Mouse (Mus musculus) regulatory T cell (primary cell): ENCODE data around the gene Bola1.
"Not testable (repeated sequence)": the region's sequence is repeated elsewhere in the genome, so short reads cannot be mapped to it uniquely, and the experiment has no call there.

Experiments used
- in situ Hi-C: fragments of 300-600 bp; cut with MboI, MseI; formaldehyde crosslinking; loops from one replicate; pipeline ENCODE4 v1.15.1; 2025; ENCODE audit warnings: high pct_unique_total_duplicates

Bola1 gene

DNA sequence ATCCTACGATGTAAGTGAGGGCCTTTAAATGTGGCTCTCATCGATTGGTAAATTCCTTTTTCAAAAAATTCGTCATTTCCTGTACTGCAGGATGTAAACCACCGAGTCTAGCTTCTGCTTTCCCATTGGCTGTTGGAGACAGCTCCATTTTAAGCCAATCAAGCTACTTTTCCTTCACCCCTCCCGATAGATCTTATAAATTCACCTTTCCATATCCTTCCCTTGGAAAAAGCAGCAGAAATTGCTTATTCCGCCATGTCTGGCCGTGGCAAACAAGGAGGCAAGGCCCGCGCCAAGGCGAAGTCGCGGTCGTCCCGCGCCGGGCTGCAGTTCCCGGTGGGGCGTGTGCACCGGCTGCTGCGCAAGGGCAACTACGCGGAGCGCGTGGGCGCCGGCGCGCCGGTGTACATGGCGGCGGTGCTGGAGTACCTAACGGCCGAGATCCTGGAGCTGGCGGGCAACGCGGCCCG lies at the start of gene Bola1, which contains the start of gene Hist2h2ab:
Gene Bola1 (minus strand): TSS at position 49 of the 470 bp plus-strand sequence.
Gene Hist2h2ab (plus strand): TSS at position 205 of the 470 bp plus-strand sequence.
- in situ Hi-C loops = no loop called here

DNA sequence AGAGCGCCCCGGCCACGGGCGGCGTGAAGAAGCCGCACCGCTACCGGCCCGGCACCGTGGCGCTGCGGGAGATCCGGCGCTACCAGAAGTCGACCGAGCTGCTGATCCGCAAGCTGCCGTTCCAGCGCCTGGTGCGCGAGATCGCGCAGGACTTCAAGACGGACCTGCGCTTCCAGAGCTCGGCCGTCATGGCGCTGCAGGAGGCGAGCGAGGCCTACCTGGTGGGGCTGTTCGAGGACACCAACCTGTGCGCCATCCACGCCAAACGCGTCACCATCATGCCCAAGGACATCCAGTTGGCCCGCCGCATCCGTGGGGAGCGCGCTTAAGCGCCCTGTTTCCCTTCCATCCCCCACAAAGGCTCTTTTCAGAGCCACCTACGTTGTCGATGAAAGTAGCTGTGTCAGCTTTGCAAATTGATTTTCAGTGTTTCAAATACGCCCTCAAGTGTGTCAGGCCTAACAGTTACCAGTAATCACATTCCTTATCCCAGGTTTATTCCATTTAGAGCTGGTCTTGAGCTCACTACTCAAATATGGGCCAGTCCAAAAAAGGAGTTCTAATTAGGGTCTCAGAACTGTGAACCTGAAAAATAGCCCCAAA lies 49.4 kb upstream of the Bola1 start:
- in situ Hi-C loops = not testable (repeated sequence)

DNA sequence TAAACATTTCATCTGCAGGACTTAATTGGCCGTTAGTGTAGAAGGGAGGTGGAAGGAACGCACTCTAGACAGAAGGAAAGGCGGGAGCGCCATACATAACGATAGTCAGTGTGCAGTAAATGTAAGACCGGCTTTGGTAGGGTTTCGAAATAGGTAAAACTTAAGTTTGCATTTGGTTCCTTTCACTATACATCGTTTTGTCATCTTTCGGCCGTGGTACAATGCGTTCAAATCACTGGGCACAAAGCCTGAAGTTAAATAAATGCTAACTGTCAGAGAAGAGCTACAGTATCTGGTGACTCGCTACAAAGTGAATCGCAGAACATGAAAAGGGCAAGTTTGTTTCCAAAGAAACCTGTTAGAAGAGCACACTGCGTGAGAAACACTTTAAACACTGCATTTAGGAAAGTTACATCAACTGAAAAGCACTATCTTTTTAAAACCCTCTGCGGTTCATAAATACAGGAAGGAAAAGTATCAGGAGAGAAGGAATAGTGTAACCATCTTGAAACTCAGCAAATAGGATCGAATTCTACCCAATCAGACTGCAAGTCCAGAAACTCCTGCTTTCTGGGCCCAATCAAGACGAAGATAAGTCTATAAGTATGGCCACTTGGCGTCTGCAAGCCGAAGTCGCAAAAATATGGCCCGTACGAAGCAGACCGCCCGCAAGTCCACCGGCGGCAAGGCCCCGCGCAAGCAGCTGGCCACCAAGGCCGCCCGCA lies 48.7 kb upstream of the Bola1 start, which contains the start of gene Hist2h3b:
Gene Hist2h3b (plus strand): TSS at position 604 of the 725 bp plus-strand sequence.
- in situ Hi-C loops = no loop called here

DNA sequence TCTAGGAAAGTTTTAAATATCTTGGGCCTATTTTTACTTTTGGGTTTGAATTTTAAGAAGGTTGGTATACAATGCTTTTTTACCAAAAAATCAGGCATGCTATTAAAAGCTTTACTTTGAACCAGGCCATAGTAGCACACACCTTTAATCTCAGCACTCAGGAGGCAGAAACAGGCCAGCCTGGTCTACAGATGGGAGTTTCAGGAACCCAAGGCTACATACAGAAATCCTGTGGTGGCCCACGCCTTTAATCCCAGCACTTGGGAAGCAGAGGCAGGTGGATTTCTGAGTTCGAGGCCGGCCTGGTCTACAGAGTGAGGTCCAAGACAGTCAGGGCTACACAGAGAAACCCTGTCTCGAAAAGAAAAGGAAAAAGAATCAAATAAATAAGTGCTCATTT lies 48.0 kb upstream of the Bola1 start:
- in situ Hi-C loops = no loop called here

DNA sequence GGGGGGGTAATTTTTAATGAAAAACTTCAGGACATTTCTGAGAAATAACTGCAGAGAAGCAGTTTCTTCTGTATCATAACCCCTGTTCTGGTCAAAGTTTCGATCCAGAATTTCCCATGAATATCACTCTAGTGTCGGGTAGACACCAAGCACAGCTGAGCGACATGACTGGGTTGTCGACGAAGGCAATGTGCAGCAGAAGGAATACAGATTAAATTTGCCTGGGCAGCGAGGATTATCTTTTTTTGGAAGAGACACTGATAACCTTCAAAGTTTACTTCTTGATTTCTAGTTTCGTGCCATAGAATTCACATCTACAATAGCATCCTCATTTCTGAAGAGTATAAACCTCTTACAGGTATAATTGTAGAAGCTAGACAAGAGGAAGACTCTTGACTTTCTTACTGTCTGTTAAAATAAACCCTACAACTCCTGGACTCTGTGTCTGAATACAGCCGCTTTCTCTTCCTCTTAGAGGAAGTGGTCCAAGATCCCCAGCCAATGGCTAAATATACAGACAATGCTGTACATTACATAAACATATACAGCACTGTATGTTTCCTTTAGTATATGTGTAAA lies 46.7 kb upstream of the Bola1 start:
- in situ Hi-C loops = no loop called here

DNA sequence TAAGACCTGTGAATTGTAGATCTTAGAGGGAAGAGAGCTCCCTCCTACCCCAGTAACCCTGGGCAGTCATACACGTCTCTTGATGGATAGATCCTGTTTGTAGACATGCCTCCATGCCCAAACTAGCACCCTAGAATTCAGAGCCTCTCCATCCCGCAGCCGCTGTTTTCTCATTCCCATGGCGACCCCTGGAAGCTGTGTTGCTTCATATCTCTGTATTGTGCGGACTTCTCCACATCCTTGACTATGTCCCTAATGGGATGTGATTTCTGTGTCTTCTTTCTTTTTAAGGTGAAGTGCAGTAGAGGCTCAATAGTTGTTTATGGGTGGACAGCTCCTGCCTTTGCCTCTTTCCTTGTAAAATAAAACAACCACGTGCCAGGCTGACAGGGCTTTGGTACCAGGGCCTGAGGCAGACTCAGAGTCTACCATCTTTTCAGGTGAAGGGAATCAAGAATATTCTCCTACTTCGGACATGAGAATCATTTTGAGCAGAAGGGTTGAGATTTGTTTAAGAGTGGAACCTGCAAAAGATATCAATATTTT lies 45.0 kb upstream of the Bola1 start:
- in situ Hi-C loops = no loop called here

DNA sequence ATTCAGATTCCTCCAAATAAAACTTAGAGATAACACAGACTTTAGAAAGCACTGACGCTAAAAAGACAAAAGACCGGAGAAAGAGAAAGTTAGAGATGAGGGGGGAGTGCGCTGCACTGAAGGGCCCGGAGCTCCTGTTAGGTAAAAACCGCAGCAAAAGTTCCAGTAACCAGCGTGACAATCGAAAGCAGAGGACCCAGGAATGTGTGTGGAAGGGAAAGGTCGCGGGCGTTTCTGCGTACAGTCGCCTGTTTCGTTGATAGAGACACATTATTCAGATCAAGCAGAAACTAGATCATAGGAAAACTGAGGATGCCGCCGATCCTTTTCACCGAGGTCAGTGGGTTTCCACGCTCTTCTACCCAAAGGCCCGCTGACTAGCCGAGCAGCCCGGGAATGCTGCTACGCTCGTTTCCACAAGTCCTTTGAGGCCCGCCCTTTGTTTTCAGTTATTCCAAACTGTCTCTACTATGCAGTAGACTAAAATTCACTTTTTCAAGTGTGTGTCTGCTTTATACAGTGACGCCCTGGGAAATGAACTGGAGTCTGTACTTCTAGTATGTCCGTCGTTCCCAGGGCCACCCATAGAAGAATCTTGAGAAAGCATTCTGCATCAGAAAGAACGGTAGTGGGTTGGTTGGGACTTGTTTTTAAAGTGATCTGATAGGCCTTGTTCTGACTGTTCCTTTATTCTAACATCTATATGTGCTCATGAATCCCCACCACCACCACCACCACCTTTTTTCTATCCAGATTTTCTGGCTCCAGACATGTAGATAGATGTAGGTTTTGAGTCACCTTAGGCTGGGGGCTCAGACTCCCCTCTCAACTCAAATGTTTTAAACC lies 44.3 kb upstream of the Bola1 start:
- in situ Hi-C loops = no loop called here

DNA sequence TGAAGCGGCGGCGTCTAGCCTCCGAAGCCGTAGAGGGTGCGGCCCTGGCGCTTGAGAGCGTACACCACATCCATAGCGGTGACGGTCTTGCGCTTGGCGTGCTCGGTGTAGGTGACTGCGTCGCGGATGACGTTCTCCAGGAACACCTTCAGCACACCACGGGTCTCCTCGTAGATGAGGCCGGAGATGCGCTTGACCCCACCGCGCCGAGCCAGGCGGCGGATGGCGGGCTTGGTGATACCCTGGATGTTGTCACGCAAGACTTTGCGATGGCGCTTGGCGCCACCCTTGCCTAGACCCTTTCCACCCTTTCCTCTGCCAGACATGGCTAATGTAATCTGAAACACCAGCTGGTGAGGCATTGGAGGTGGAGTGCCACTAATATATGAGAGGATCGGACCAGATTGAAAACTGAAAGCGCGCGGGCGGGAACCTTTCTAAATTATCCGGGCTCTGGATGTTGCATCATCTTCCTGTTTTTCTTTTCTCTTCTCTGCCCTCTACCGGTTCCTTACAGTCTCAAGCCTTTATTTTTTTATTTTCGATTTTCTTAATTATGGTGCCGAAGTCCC lies 43.6 kb upstream of the Bola1 start, which contains the start of gene Hist2h4:
Gene Hist2h4 (minus strand): TSS at position 333 of the 572 bp plus-strand sequence.
- in situ Hi-C loops = no loop called here

DNA sequence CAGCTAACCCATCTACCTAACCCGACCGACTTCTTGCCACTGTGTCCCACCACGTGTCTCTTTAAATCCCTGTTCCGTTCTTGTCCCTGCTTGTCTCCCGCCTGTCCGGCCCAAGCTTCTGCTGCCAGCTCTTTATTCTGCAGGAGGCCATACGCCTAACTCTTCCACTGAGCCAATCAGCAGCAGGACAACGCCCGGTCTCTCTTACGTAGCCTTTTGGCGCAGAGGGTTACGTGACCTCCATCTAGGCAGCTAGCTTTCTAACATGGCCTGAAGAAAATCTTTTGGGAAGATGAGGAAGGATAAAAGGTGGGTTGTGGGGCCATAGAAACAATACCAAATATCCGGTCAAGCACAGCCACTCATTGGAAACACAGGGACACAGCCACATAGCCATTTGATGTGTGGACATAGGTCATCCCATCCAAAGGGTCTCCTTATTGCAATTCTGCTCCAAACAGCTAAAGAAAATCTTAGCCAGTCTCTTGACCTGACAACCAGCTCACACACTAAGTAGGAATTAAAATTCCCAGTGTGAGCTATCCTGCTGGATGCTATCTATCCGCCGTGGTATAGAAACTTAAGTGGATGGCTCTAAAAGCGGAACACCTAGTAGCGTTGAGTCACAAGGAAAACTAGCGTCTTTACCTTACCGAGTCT lies 42.8 kb upstream of the Bola1 start:
- in situ Hi-C loops = no loop called here

DNA sequence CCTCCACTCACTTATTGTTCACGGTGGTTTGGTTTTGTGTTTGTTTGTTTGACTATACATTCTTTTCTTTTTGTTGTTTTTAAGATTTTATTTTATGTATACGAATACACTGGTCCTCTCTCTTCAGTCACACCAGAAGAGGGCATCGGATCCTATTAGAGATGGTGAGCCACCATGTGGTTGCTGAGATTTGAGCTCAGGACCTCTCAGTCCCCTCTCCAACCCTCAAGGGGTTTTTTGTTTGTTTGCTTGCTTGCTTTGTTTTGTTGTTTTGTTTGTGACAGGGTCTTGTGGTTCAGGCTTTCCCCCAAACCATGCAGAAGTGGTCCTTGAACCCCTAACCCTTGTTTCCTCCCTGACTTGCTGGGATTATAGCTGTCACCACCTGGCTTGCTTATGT lies 42.1 kb upstream of the Bola1 start:
- in situ Hi-C loops = no loop called here

DNA sequence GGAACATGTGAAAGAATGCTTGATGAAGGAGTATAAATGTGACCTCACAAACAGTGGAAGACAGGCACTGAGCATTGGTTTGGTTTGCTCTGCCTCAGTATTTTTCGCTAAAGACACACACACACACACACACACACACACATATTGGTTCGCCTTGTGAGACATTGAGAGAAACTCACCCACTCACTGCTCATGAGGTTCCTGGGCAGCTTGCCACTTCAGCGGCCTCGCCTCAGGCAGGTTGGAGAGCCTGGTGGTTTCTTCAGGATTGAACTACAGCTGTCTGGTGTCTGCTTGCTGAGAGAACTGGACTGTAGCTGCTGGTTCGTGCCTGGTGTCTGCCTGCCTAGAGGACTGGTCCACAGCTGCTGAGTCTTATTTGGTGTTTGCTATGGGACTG lies 40.7 kb upstream of the Bola1 start:
- in situ Hi-C loops = no loop called here

DNA sequence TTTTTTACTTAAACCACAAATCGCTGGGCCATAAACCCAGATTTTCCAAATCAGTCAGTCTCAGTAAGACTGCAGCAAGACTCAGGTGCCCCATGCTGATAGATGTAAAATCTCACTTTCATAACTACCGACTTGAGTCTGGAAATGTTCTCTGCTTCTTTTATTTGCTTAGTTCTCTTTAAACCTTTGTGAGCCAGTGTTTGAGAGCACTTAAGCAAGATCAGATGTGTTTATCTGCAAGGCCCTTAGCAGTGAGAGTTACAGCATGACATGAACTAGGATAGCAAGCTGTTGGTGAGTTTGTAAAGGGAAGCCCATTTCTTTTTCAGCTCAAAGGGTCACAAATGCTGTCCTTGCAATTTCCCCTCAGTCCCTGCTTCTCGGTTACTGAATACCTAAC lies 37.7 kb upstream of the Bola1 start:
- in situ Hi-C loops = no loop called here

DNA sequence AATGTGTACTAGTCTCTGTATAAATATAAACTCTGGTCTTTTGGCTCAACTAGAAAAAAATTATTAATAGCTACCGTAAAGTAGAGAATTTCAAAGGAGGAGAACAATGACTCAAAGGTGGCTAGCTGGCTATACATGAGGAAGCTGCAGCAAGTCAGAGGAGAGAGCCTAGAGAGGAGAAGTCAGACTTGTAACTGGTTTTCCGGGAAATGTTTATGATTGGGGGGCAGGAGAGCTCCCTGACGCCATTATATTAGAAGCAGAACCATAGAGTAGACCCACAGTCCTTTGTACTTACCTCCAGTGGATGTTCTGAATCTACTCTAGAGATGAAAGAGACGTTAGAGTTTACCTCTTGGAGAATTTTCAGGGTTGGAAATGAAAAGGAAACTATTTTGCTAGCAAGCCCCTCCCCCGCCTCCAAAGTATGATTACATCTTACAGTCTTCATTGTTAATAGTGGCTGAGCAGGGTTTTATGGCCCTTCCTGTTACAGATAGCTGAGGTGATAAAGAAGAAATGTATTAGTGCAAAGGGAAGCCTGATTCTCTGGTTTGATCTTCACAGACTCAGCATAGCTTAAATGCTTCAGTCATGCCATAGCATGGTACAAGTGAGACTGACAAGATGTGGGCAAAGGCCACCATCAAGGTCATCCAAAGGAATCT lies 36.6 kb upstream of the Bola1 start:
- in situ Hi-C loops = no loop called here

DNA sequence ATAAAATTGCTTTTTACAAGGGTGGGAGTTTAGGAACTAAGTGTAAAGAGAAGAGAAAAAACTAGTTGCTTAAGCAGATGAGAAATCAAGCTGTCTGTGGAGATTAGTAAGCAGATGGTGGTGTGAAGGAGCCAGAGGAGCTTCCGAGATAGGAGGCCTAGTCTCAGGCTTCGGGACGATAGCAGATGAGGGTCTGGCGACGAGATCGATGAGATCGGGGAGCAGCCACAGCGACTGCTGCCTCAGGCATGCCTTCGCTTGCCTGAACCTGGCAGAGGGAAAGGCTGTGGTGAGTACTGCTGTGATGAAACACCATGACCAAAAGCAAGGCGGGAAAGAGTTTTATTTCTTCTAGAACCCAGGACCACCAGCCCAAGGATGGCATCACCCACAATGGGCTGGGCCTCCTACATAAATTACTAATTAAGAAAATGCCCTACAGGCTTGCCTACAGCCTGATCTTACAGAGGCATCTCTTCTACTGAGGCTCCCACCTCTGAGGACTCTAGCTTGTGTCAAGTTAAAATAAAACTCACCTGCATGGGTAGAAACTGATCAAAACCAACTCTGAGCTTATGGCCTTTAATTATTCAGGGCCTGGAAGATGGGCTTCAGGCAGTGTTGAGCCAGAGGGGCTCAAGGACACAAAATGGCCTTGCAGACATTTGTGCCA lies 35.3 kb upstream of the Bola1 start:
- in situ Hi-C loops = no loop called here

DNA sequence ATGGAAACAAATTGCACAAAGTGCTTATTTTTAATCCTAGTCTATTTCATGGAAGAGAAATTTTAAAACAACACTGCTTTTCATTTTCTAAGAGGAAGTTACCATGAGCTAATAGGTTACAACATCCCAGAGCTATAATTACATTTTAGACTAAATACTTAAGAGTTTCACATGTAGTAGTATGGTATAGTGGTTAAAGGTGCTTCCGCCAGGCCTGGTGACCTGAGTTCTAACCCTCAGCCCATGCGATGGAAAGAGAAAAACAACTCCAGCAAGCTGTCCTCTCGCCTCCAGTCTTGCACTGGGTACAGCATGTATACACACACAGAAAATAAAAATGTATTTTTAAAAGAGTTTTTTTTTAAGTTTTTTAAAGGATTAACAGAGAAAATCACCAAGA lies 32.3 kb upstream of the Bola1 start:
- in situ Hi-C loops = no loop called here

DNA sequence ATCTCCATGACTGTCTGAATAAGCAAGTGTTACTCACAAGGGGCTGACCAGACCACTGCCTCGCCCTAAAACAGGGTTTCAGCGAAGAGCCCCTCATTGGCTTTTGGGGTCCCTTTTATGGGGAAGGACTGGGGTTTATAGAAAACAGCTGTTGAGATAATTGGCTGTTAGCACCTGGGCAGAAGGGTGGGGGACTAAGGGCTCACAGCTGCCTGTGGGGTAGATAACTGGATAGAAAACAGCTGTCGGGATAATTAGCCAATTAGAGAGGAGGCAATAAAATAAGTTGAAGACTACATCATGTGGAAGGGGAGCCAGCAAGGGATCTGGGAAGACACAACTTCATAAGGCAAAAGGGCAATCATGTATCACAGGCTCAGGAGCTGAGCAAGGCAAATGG lies 31.4 kb upstream of the Bola1 start:
- in situ Hi-C loops = no loop called here

DNA sequence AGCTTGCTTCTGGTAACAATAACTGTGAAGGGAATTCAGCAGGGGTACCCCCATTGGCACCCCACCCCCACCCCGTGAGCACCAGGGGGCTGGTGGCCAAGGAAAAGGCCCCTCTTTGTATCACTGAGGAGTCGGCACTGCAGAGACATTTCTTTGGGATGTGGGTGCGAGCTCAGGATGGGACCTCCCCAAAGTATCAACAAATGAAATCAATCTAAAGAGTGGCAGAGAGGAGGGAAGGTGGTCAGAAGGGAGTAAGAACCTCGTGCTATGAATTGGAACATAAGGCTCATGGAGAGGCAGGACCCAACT lies 29.5 kb upstream of the Bola1 start:
- in situ Hi-C loops = no loop called here

DNA sequence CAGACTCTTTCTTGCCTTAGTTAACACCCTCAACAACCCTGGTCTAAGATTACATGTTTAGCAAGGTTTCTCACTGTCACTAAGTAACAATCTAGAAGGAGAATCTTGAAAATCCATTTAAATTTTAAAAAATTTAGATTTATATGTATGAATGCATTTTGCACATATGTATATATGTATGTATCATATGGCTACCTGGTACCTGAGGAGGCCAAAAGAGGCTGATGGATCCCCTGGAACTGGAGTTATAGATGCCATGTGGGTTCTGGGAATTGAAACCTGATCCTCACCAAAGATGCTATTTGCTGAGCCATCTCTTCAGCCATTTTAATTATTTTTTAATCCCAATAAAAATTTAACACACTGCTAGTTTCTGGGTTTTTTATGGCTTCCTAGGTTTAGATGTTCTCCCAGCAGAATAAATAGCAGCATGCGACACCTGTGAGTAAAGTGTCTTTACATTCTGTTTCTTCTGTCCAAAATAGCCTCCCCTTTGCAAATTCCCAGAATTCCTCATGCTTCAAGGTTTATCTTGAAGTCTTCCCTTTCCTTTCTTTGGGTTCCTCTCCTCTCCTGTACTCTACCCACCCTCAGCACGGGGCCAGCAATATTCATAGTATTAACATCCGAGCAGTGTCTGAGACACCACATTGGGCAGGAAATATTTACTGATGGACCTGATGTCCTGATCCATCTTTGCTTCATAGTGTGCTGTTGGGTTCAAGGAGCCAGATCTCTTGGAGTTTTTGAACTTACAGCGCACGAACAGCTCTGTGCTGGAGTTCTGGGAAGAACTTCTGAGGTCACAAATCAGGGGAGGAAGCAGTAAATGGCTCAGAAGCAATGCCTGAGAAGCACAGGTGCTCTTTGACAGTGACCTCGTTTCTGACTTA lies 28.9 kb upstream of the Bola1 start:
- in situ Hi-C loops = no loop called here
